Mouse (Mus musculus) hindbrain, embryonic 10.5 days (tissue): ENCODE measurements around the gene Adamts16. TPM values are rescaled to one million over a fixed set of nuclear protein-coding genes. Genes with fewer than 3 reads are reported as not detected.

ENCODE experiments used
- DNase-seq: peaks from one replicate; pipeline ENCODE4 v3.0.0-alpha.2; 2017; ENCODE audit warnings: low spot score
- H3K27ac ChIP-seq: fragments of 300-500 bp; sonication (generic); 2 replicates; pipeline ENCODE4 v1.5.1; 2016; ENCODE audit warnings: mild to moderate bottlenecking, moderate library complexity
- H3K27me3 ChIP-seq: fragments of 300-500 bp; sonication (generic); 2 replicates; pipeline ENCODE4 v1.6.1; 2016; ENCODE audit warnings: mild to moderate bottlenecking; ENCODE audit not compliant: poor library complexity, insufficient read depth, severe bottlenecking
- H3K36me3 ChIP-seq: fragments of 300-500 bp; sonication (generic); 2 replicates; pipeline ENCODE4 v1.6.1; 2016; ENCODE audit warnings: mild to moderate bottlenecking, moderate library complexity
- H3K4me1 ChIP-seq: fragments of 300-500 bp; sonication (generic); replicated peaks from 2 replicates; pipeline ENCODE4 v1.6.1; 2016; ENCODE audit warnings: mild to moderate bottlenecking
- H3K4me3 ChIP-seq: fragments of 300-500 bp; sonication (generic); 2 replicates; pipeline ENCODE4 v1.5.1; 2016; ENCODE audit warnings: mild to moderate bottlenecking, moderate library complexity
- H3K9me3 ChIP-seq: fragments of 300-500 bp; sonication (generic); 2 replicates; pipeline ENCODE4 v1.6.1; 2016; ENCODE audit warnings: mild to moderate bottlenecking, moderate library complexity
- WGBS: fragments of 180-500 bp; shearing (Covaris S2); methylation state at CpG from one replicate; pipeline ENCODE4 v1.1.7; 2016; 5-methylcytosine and 5-hydroxymethylcytosine counted together
- polyA plus RNA-seq: library from polyadenylated mRNA; unstranded; fragments of >200 nt; fragmentation: Nextera tagmentation; extraction: Ambion mirVana; gene quantifications from 2 replicates; pipeline ENCODE4 v1.2.1, GENCODE M21; 2016

The Adamts16 gene
- polyA plus RNA-seq, 1 experiment from 2014 or later, result 0.67 TPM

DNA sequence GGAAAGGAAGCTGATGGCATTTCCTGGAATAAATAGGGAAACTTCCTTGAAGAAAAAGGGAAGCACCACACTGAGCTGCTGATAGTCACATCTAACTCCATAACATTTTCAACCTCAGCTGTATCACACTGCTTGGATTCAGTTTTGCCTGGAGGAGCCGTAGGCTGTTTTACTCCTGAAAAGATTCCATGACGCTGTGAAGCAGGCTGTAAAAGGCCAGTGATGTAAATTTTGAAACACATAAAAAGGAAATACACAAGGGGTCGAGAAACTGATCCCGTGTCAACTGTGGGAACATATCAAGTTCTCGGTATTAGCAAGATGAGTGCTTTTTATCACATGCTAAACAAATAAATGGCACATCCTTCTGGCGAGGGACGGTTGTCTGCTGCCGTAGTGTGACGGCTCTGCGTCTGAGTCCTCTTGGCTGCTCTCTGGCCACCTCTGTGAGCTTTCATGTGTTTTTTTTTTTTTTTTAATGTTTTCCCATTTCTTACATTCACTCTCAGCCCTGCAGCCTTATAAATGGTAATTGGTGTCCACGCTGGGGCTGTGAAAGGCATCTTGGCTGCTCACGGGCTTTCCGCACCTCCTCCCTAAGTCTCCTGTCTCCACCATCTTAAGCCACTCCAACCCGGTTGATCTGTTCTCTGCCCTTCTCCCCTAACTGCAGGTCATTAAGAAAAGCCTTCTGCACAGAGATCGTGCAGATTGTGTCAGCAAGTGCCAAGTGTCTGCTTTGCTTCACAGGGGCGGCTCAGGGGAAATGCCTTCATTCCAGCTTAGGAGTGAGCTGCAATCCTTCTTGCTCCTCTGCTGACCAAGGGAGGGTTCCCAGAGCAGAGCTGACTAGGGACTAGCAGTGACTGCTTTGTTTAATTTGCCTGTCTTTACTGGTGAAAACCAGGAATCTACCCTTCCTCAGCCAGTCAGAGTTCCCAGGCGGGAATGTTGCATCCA, 101.0 kb downstream of the Adamts16 start:
- H3K27ac ChIP-seq, result no peak overlapping the region; the same call in 1 of the 2 replicates
- WGBS, result 78% methylated on average over 17 of the region's 17 CpGs
- H3K27me3 ChIP-seq, result no peaks in the 10 kb centered on the region; the same call in 1 of the 2 replicates
- H3K4me3 ChIP-seq, result no peak overlapping the region
- DNase-seq, result no peak
- H3K9me3 ChIP-seq, result no peaks in the 10 kb centered on the region
- no peaks in the 10 kb centered on the region for H3K36me3 ChIP-seq
- H3K4me1 ChIP-seq, result peaks cover 7% of the 10 kb centered on the region; the same call in 1 of the 2 replicates

DNA sequence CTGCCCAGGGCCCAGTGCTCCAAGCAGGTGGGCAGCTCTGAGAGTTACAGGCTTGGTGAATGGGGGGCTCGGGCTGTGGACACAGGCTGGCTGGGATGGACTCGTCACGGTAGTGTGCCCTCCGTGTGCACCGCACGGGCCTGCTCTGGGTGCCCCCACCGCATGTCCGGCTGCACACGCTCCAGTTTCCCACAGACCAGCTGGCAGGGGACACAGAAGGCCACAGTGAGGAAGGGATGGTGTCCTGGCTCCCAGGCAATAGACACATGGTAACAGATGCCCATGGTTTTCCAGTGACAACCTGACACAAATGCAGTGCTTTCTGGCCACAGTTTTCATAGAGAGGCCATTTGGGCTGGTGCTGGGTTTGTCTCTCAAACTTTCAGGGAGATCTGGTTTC, 102.8 kb downstream of the Adamts16 start:
- no peak overlapping the region for H3K27ac ChIP-seq
- H3K9me3 ChIP-seq, result no peaks in the 10 kb centered on the region
- peaks cover 7% of the 10 kb centered on the region; the same call in 1 of the 2 replicates for H3K4me1 ChIP-seq
- H3K27me3 ChIP-seq, result no peaks in the 10 kb centered on the region; the same call in 1 of the 2 replicates
- H3K4me3 ChIP-seq, result no peak overlapping the region
- WGBS, result 92% methylated on average over 9 of the region's 9 CpGs
- no peak for DNase-seq
- H3K36me3 ChIP-seq, result no peaks in the 10 kb centered on the region

GRCm38 (mm10) chr13:70736409-70736808, 105.2 kb downstream of the Adamts16 start:
- Histone ChIP-seq H3K27ac (no peak overlapping the region), H3K4me3 (no peak overlapping the region), H3K4me1 (peaks cover 20% of the 10 kb centered on the region), H3K36me3 (no peaks in the 10 kb centered on the region), H3K9me3 (no peaks in the 10 kb centered on the region), H3K27me3 (no peaks in the 10 kb centered on the region)
- no peak for DNase-seq
- 73% methylated on average over 4 of the region's 4 CpGs for WGBS

GRCm38 (mm10) chr13:70734640-70735039, 107.0 kb downstream of the Adamts16 start:
- peaks cover 29% of the 10 kb centered on the region for H3K4me1 ChIP-seq
- WGBS, result 88% methylated on average over 5 of the region's 5 CpGs
- H3K4me3 ChIP-seq, result no peak overlapping the region
- no peak overlapping the region for H3K27ac ChIP-seq
- no peaks in the 10 kb centered on the region for H3K36me3 ChIP-seq
- no peaks in the 10 kb centered on the region for H3K27me3 ChIP-seq
- H3K9me3 ChIP-seq, result no peaks in the 10 kb centered on the region
- no peak for DNase-seq

DNA sequence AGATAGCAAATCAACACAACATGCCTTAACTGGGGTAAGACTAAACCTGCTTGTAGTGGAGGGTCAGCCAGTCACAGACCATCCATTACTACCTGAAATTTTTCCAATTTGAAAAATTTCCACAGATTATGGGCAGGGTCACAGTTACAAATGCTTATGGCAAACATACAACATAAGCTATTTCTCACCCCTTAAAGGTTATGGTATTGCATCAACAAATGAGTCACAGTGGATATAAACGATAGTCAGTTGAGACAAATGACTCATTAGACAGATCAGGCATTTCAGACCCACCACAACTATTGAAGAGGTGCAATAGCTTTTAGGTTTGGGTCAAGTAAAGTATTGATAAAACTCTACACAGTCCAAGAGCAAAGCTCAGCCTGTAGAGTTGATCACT, 107.7 kb downstream of the Adamts16 start:
- H3K4me1 ChIP-seq, result peaks cover 29% of the 10 kb centered on the region
- 96% methylated on average over 1 of the region's 1 CpGs for WGBS
- no peak for DNase-seq

DNA sequence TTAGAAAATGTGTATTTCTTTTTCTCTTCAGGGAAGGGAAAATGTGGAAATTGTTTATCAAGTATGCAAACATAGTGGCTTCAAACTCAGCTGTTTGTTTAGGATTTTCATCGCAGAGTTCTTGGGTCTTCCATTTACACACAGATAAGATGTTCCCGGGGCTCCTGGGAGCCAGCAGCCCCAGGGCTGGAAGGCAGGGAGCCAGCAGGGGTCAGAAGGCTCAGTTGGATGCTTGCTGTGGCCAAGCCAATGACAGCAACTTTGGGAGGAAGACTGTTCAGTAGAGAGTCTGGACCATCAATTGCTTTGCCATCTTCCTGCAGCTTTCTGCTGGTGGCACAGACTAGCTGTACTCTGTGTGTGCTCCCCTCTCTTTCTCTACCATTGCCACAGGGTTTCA, 108.4 kb downstream of the Adamts16 start:
- Histone ChIP-seq H3K36me3 (no peaks in the 10 kb centered on the region), H3K4me1 (peaks cover 29% of the 10 kb centered on the region), H3K27ac (no peak overlapping the region), H3K27me3 (no peaks in the 10 kb centered on the region), H3K9me3 (no peaks in the 10 kb centered on the region), H3K4me3 (no peak overlapping the region)
- no peak for DNase-seq
- 59% methylated on average over 2 of the region's 2 CpGs for WGBS

More for the DNA sequence above, 107.7 kb downstream of the Adamts16 start:
- no peak overlapping the region for H3K27ac ChIP-seq
- no peak overlapping the region for H3K4me3 ChIP-seq
- H3K36me3 ChIP-seq, result no peaks in the 10 kb centered on the region
- H3K9me3 ChIP-seq, result no peaks in the 10 kb centered on the region
- no peaks in the 10 kb centered on the region for H3K27me3 ChIP-seq

- peaks cover 29% of the 10 kb centered on the region for H3K4me1 ChIP-seq
- WGBS, result 79% methylated on average over 5 of the region's 5 CpGs
- no peak overlapping the region for H3K4me3 ChIP-seq
These were observed 108.8 kb downstream of the Adamts16 start for GRCm38 (mm10) chr13:70732781-70733180.

DNA sequence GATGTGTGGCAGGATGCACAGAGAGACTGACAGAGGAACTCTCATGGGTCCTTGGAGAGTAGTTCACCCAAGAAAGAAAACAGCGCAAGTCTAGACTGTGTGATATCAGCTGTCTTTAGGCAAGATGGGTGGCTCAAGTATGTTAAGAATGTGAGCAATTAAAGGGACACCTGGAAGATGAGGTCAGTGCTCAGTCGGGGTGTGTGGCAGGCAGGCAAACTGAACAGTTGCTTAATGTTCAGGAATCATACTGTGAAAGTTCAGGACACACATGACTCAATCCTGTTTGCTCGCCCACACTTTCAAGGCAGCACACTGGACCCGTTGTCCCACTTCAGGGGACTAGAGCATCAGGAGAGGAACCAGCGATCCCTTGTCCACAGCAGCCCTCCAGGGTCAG, 110.3 kb downstream of the Adamts16 start:
- DNase-seq, result no peak
- H3K27ac ChIP-seq, result peak overlapping the region; percentile 19; the same call in 1 of the 2 replicates
- no peaks in the 10 kb centered on the region for H3K9me3 ChIP-seq
- no peaks in the 10 kb centered on the region for H3K27me3 ChIP-seq
- peaks cover 29% of the 10 kb centered on the region for H3K4me1 ChIP-seq
- WGBS, result 67% methylated on average over 5 of the region's 5 CpGs
- H3K4me3 ChIP-seq, result no peak overlapping the region
- H3K36me3 ChIP-seq, result no peaks in the 10 kb centered on the region

More at GRCm38 (mm10) chr13:70732781-70733180, 108.8 kb downstream of the Adamts16 start:
- Histone ChIP-seq H3K27ac (no peak overlapping the region; the same call in 1 of the 2 replicates), H3K27me3 (no peaks in the 10 kb centered on the region), H3K36me3 (no peaks in the 10 kb centered on the region), H3K9me3 (no peaks in the 10 kb centered on the region)
- no peak for DNase-seq

DNA sequence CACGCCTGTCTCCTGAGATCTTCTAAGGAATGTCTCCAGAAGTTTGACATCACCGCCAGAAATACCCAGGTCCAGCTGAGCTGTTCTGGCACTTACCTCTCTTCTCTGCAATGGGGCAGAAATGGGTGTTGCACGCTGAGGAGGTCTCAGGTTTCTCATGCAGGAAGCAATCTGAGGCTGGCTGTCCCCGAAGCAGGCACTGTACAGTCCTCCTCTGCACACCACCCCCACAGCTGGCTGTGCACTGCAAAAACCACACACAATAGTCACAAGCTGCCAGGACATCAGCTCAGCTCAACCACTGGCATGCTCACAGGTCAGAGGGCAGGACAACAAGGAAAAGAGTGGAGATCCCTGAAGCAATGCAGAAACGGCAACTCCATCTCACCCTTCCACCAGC, 111.6 kb downstream of the Adamts16 start:
- peak overlapping the region; percentile 35; the same call in 1 of the 2 replicates for H3K27ac ChIP-seq

GRCm38 (mm10) chr13:70726249-70726648, 115.4 kb downstream of the Adamts16 start:
- 97% methylated on average over 3 of the region's 3 CpGs for WGBS

More for the DNA sequence above, 111.6 kb downstream of the Adamts16 start:
- no peak for DNase-seq
- Histone ChIP-seq H3K9me3 (no peaks in the 10 kb centered on the region), H3K36me3 (no peaks in the 10 kb centered on the region), H3K4me3 (no peak overlapping the region), H3K27me3 (no peaks in the 10 kb centered on the region), H3K4me1 (peaks cover 29% of the 10 kb centered on the region)
- 59% methylated on average over 5 of the region's 5 CpGs for WGBS

DNA sequence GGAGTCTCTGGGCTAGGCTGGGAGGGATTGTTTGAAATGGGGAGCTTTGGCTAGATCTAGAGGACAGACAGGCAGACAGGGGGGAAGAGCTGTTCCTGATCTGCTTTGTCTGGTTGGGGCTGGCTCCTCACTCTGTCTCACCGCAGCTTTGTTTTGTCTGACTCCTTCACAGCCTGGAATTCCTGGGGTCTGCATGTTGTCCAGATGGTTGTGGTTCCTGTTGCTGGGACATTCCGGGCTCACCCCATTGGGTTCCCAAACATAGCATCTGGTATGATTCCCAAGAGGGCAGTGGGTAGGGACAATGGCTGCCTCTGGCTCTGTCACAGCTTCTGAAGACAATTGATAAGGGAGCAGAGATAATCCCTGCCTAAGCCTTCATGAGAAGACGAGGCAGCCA, 117.0 kb downstream of the Adamts16 start:
- H3K4me1 ChIP-seq, result 0 out of 2 replicates have a peak, but pooled peaks cover 4% of the 10 kb centered on the region
- H3K27ac ChIP-seq, result no peak overlapping the region
- H3K27me3 ChIP-seq, result no peaks in the 10 kb centered on the region
- 71% methylated on average over 3 of the region's 3 CpGs for WGBS
- no peak for DNase-seq
- H3K36me3 ChIP-seq, result no peaks in the 10 kb centered on the region
- no peaks in the 10 kb centered on the region for H3K9me3 ChIP-seq
- H3K4me3 ChIP-seq, result no peak overlapping the region

More at GRCm38 (mm10) chr13:70726249-70726648, 115.4 kb downstream of the Adamts16 start:
- Histone ChIP-seq H3K36me3 (no peaks in the 10 kb centered on the region), H3K4me3 (no peak overlapping the region), H3K27ac (no peak overlapping the region), H3K9me3 (no peaks in the 10 kb centered on the region), H3K4me1 (peaks cover 15% of the 10 kb centered on the region), H3K27me3 (no peaks in the 10 kb centered on the region)
- DNase-seq, result no peak

- no peaks in the 10 kb centered on the region for H3K27me3 ChIP-seq
- H3K36me3 ChIP-seq, result no peaks in the 10 kb centered on the region
- no peak for DNase-seq
- H3K27ac ChIP-seq, result no peak overlapping the region
- 78% methylated on average over 2 of the region's 2 CpGs for WGBS
- no peaks in the 10 kb centered on the region for H3K9me3 ChIP-seq
- H3K4me3 ChIP-seq, result no peak overlapping the region
- 0 out of 2 replicates have a peak, but pooled peaks cover 4% of the 10 kb centered on the region for H3K4me1 ChIP-seq
These were observed 117.4 kb downstream of the Adamts16 start for GRCm38 (mm10) chr13:70724108-70724622.

DNA sequence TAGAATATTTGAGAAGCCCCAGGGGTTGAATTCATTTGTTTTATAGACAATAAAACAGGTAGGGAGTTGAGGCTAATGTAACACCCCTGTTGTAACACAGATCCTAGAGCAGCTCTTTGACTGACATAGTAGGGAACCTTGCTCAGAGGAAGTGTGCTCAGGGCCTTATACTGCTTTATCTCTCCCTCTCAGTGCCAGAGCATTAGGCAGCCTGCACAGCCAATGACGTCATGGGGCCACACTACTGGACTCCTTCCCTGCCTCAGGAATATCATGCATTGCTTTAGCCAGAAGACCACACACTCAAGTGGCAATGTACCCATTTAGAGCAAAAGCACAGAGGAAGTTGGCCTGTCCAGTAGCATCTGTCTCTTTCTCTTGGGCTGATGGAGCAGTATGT, 121.6 kb downstream of the Adamts16 start:
- WGBS, result 76% methylated on average over 1 of the region's 1 CpGs
- no peak for DNase-seq
- Histone ChIP-seq H3K9me3 (no peaks in the 10 kb centered on the region), H3K4me1 (0 out of 2 replicates have a peak, but pooled peaks cover 4% of the 10 kb centered on the region), H3K4me3 (no peak overlapping the region), H3K36me3 (no peaks in the 10 kb centered on the region), H3K27me3 (no peaks in the 10 kb centered on the region), H3K27ac (no peak overlapping the region)
